Mouse (Mus musculus) liver, postnatal 0 days (tissue): ENCODE measurements around the gene Dnajc30.

ENCODE experiments used
- CTCF ChIP-seq: sonication (generic); IDR thresholded peaks from 2 replicates; pipeline ENCODE4 v1.5.1; 2016; ENCODE audit warnings: antibody characterized with exemption, low read depth
- EP300 ChIP-seq: IDR thresholded peaks from 2 replicates; pipeline ENCODE4 v1.6.1; 2016; ENCODE audit warnings: antibody characterized with exemption, low read depth, mild to moderate bottlenecking

GRCm38 (mm10) chr5:135079578-135079977, 15.6 kb downstream of the Dnajc30 start:
- TF ChIP-seq CTCF (no peak), EP300 (no peak)
